Mouse (Mus musculus): Measurements from ENCODE around the gene Ppp1r3c. TPM values are rescaled to one million over a fixed set of nuclear protein-coding genes. Genes with fewer than 3 reads are reported as not detected.
A peak's percentile ranks its signal among the peaks of the same experiment; 100 is the strongest.

Ppp1r3c gene
- total RNA-seq, 2 experiments from 2014 or later, result 48.8 to 61.9 TPM

GRCm38 (mm10) chr19:36724970-36725369 is 11.5 kb downstream of the Ppp1r3c start:
- no peak for DNase-seq (ENCODE audit: low spot score in 2 of 2)

- no peak for DNase-seq (ENCODE audit: low spot score in 2 of 2)
Observed at GRCm38 (mm10) chr19:36721139-36721538, 15.3 kb downstream of the Ppp1r3c start.

GRCm38 (mm10) chr19:36716221-36716620 is 20.2 kb downstream of the Ppp1r3c start:
- DNase-seq (ENCODE audit: low spot score in 2 of 2), result no peak

GRCm38 (mm10) chr19:36715591-36715990 is 20.9 kb downstream of the Ppp1r3c start:
- no peak for DNase-seq (ENCODE audit: low spot score in 2 of 2)

GRCm38 (mm10) chr19:36714492-36714891 is 22.0 kb downstream of the Ppp1r3c start:
- DNase-seq (ENCODE audit: low spot score in 2 of 2), result no peak

GRCm38 (mm10) chr19:36713092-36713491 is 23.4 kb downstream of the Ppp1r3c start:
- no peak for DNase-seq (ENCODE audit: low spot score in 2 of 2)

GRCm38 (mm10) chr19:36706195-36706594 is 30.3 kb downstream of the Ppp1r3c start:
- no peak for DNase-seq (ENCODE audit: low spot score in 2 of 2)

- DNase-seq (ENCODE audit: low spot score in 2 of 2), result no peak
Observed at GRCm38 (mm10) chr19:36705286-36706146, 30.9 kb downstream of the Ppp1r3c start.

GRCm38 (mm10) chr19:36704763-36705162 is 31.7 kb downstream of the Ppp1r3c start:
- no peak for DNase-seq (ENCODE audit: low spot score in 2 of 2)

GRCm38 (mm10) chr19:36701809-36702622 is 34.4 kb downstream of the Ppp1r3c start:
- no peak for DNase-seq (ENCODE audit: low spot score in 2 of 2)

- peak in 1 of 2 experiments; percentile 42 for DNase-seq (ENCODE audit: low spot score in 2 of 2)
Observed at GRCm38 (mm10) chr19:36701366-36701765, 35.1 kb downstream of the Ppp1r3c start.

- no peak for DNase-seq (ENCODE audit: low spot score in 2 of 2)
Observed at GRCm38 (mm10) chr19:36700937-36701336, 35.5 kb downstream of the Ppp1r3c start.

GRCm38 (mm10) chr19:36699151-36699550 is 37.3 kb downstream of the Ppp1r3c start:
- no peak for DNase-seq (ENCODE audit: low spot score in 2 of 2)

- no peak for DNase-seq (ENCODE audit: low spot score in 2 of 2)
Observed at GRCm38 (mm10) chr19:36698200-36698599, 38.3 kb downstream of the Ppp1r3c start.

- DNase-seq (ENCODE audit: low spot score in 2 of 2), result no peak
Observed at GRCm38 (mm10) chr19:36696601-36697122, 39.8 kb downstream of the Ppp1r3c start.

GRCm38 (mm10) chr19:36693530-36693929 is 42.9 kb downstream of the Ppp1r3c start:
- no peak for DNase-seq (ENCODE audit: low spot score in 2 of 2)

GRCm38 (mm10) chr19:36691941-36692340 is 44.5 kb downstream of the Ppp1r3c start:
- no peak for DNase-seq (ENCODE audit: low spot score in 2 of 2)

GRCm38 (mm10) chr19:36691245-36691644 is 45.2 kb downstream of the Ppp1r3c start:
- no peak for DNase-seq (ENCODE audit: low spot score in 2 of 2)

- peak in 1 of 2 experiments; percentile 21 for DNase-seq (ENCODE audit: low spot score in 2 of 2)
Observed at GRCm38 (mm10) chr19:36689205-36689604, 47.2 kb downstream of the Ppp1r3c start.

GRCm38 (mm10) chr19:36687843-36688637 is 48.4 kb downstream of the Ppp1r3c start:
- peak in 1 of 2 experiments; percentile 34 for DNase-seq (ENCODE audit: low spot score in 2 of 2)

GRCm38 (mm10) chr19:36687044-36687443 is 49.4 kb downstream of the Ppp1r3c start:
- DNase-seq (ENCODE audit: low spot score in 2 of 2), result no peak

All from left cerebral cortex, adult 18-20 months (tissue).